Mouse (Mus musculus): ENCODE results near the gene Gpatch2l. TPM values are rescaled to one million over a fixed set of nuclear protein-coding genes. Genes with fewer than 3 reads are reported as not detected.
A peak's percentile ranks its signal among the peaks of the same experiment; 100 is the strongest.

Gpatch2l gene
- total and polyA plus RNA-seq, 3 experiments: 5.5 to 8.5 (median 8.0) TPM

GRCm38 (mm10) chr12:86280000-86280399, 38.3 kb downstream of the Gpatch2l start:
- no peak overlapping the region for H3K4me3 ChIP-seq (replicated peaks in 1 of 3; ENCODE audit: low read depth in 2 of 3, low read length in 2 of 3, poor library complexity in 1 of 3)
- no peak for TF ChIP-seq ETS1 (conservative IDR thresholded peaks at IDR 0.05; ENCODE audit: low read depth, low read length)
- no peak for TF ChIP-seq SIN3A (IDR thresholded peaks at IDR 0.05; ENCODE audit: low read length)
- no peak for TF ChIP-seq MAZ (IDR thresholded peaks at IDR 0.05; ENCODE audit: low read depth, low read length)
- no peak for TF ChIP-seq USF1 (IDR thresholded peaks at IDR 0.05; ENCODE audit: low read depth, low read length)
- TF ChIP-seq JUN (IDR thresholded peaks at IDR 0.05; ENCODE audit: insufficient read depth, low read depth, low read length): no peak
- TF ChIP-seq TBP (conservative IDR thresholded peaks at IDR 0.05; ENCODE audit: low read depth, low read length): no peak
- TF ChIP-seq MAFK (IDR thresholded peaks at IDR 0.05; ENCODE audit: insufficient replicate concordance, low read length): no peak
- no peak for TF ChIP-seq JUND (conservative IDR thresholded peaks at IDR 0.05; ENCODE audit: low read depth, low read length)
- no peak for TF ChIP-seq KAT2A (IDR thresholded peaks at IDR 0.05; ENCODE audit: insufficient replicate concordance, low read length)
- TF ChIP-seq ELF1 (IDR thresholded peaks at IDR 0.05; ENCODE audit: low read depth, low read length): no peak
- TF ChIP-seq E2F4 (IDR thresholded peaks at IDR 0.05; ENCODE audit: insufficient replicate concordance, low read depth, low read length): no peak
- no peak for TF ChIP-seq MXI1 (IDR thresholded peaks at IDR 0.05; ENCODE audit: low read depth, low read length)
- TF ChIP-seq ZKSCAN1 (IDR thresholded peaks at IDR 0.05; ENCODE audit: borderline replicate concordance, low read depth, low read length): no peak
- no peak overlapping the region for H3K4me2 ChIP-seq (ENCODE audit: insufficient read depth, low read depth, poor library complexity, severe bottlenecking)
- DNase-seq (ENCODE audit: extremely low read depth): peak; percentile 5
- H3K27me3 ChIP-seq (replicated peaks): no peaks in the 10 kb centered on the region
- H3K27ac ChIP-seq (ENCODE audit: insufficient read depth, low read depth): no peak overlapping the region
- no peaks in the 10 kb centered on the region for H3K79me2 ChIP-seq (replicated peaks; ENCODE audit: control insufficient read depth, extremely low read depth, insufficient read depth, poor library complexity, severe bottlenecking)
- no peaks in the 10 kb centered on the region for H3K9me3 ChIP-seq (replicated peaks; ENCODE audit: low read length)
- no peak overlapping the region for H3K9ac ChIP-seq (ENCODE audit: insufficient read depth, low read depth)
- in situ Hi-C loops (cut with MboI; ENCODE audit: low pct_ligation_motif_present, low pct_unique_long_range_greater_than_20kb, low sequenced_read_pairs) (no loop called here), dilution Hi-C loops (cut with MboI; ENCODE audit: extremely low pct_ligation_motif_present, extremely low pct_unique_long_range_greater_than_20kb, low sequenced_read_pairs) (no loop called here)
- peaks cover 22 to 70% of the 10 kb centered on the region in 2 experiments for H3K36me3 ChIP-seq (replicated peaks in 1 of 2; ENCODE audit: control insufficient read depth in 1 of 2, insufficient read depth in 1 of 2, low read length in 1 of 2)
- peaks cover 4 to 19% of the 10 kb centered on the region in 2 experiments; a peak in 3 of 4 replicates for H3K4me1 ChIP-seq (ENCODE audit: control insufficient read depth in 1 of 2, insufficient read depth in 2 of 2)

GRCm38 (mm10) chr12:86285704-86286103, 44.0 kb downstream of the Gpatch2l start:
- in situ Hi-C loops (cut with MboI; ENCODE audit: low pct_ligation_motif_present, low pct_unique_long_range_greater_than_20kb, low sequenced_read_pairs) (no loop called here), dilution Hi-C loops (cut with MboI; ENCODE audit: extremely low pct_ligation_motif_present, extremely low pct_unique_long_range_greater_than_20kb, low sequenced_read_pairs) (no loop called here)
- H3K4me3 ChIP-seq (replicated peaks in 1 of 3; ENCODE audit: low read depth in 2 of 3, low read length in 2 of 3, poor library complexity in 1 of 3): no peak overlapping the region
- TF ChIP-seq ZNF384 (IDR thresholded peaks at IDR 0.05; ENCODE audit: low read depth, low read length) (peak; percentile 45; the same call in 1 of the 2 replicates), NRF1 (IDR thresholded peaks at IDR 0.05; ENCODE audit: low read depth, low read length) (no peak)
- no peaks in the 10 kb centered on the region for H3K9me3 ChIP-seq (replicated peaks; ENCODE audit: low read length)
- H3K27me3 ChIP-seq (replicated peaks): no peaks in the 10 kb centered on the region
- H3K79me2 ChIP-seq (replicated peaks; ENCODE audit: control insufficient read depth, extremely low read depth, insufficient read depth, poor library complexity, severe bottlenecking): no peaks in the 10 kb centered on the region
- no peak overlapping the region for H3K9ac ChIP-seq (ENCODE audit: insufficient read depth, low read depth)
- H3K4me2 ChIP-seq (ENCODE audit: insufficient read depth, low read depth, poor library complexity, severe bottlenecking): no peak overlapping the region
- DNase-seq (ENCODE audit: extremely low read depth): no peak
- H3K4me1 ChIP-seq (ENCODE audit: control insufficient read depth in 1 of 2, insufficient read depth in 2 of 2): peaks cover 4 to 12% of the 10 kb centered on the region in 2 experiments; a peak in 3 of 4 replicates
- H3K36me3 ChIP-seq (replicated peaks in 1 of 2; ENCODE audit: control insufficient read depth in 1 of 2, insufficient read depth in 1 of 2, low read length in 1 of 2): peaks cover 24 to 78% of the 10 kb centered on the region in 2 experiments
- no peak overlapping the region for H3K27ac ChIP-seq (ENCODE audit: insufficient read depth, low read depth)
